Mouse (Mus musculus): Measurements from ENCODE around the gene Capn2.

The Capn2 gene

DNA sequence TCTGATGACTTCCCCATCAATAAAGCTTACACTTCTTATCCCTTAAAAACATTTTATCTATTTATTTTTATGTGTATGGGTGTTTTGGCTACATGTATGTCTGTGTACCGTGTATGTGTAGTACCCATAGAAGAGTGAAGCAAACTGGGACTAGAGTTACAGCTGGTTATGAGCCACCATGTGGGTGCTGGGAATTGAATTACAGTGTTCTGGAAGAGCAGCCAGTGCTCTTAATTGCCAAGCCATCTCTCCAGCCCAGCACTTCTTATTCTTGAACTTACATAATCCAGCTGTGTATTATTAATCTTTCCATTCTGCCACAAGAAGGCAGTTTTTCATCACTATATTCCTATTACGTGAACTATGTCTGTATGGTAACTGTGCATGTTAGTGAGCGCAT, 97.9 kb downstream of the Capn2 start:
- POLR2A ChIA-PET = interaction anchor here in 3 of 4 experiments (1.2 to 1.3 kb wide), 3 partner anchors 10 to 11 kb away, joined by 4 to 7 read pairs (median 4); partner anchors contain the start of gene Trp53bp2 (in 2 of the 3)
- CTCF ChIA-PET = no interaction called here
